Mouse (Mus musculus): Measurements from ENCODE around the gene Wdfy3. TPM values are rescaled to one million over a fixed set of nuclear protein-coding genes. Genes with fewer than 3 reads are reported as not detected.

Gene Wdfy3
- polyA plus RNA-seq, 1 experiment from 2014 or later: 17.2 TPM

DNA sequence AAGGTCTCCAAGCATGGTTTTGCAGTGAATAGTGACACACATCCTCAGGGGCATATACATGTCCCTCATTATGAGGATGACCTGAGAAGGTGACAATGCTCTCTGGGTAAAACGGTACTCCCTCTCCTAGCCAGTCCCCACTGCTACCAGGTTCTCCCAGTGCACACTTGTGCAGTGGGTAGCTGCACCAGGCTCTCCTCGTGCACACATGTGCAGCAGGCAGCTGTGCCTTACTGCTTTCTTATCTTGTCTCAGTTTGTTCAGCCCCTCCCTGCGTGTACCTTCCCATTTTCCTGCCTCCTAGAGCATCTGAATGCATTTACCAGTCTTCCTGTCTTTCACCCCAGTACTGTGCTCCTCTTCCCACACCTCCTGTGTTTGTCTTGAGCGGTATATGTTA lies 277.1 kb downstream of the Wdfy3 start:
- H3K27ac ChIP-seq (replicated peaks): no peak overlapping the region
- H3K36me3 ChIP-seq (replicated peaks): no peaks in the 10 kb centered on the region
- DNase-seq (ENCODE audit: low spot score): no peak
- no peaks in the 10 kb centered on the region for H3K27me3 ChIP-seq (replicated peaks; ENCODE audit: low read depth, poor library complexity, severe bottlenecking)
- 80% methylated on average over 4 of the region's 4 CpGs for WGBS
- H3K4me3 ChIP-seq: no peak overlapping the region
- no peaks in the 10 kb centered on the region for H3K4me1 ChIP-seq
- H3K9me3 ChIP-seq: no peaks in the 10 kb centered on the region

DNA sequence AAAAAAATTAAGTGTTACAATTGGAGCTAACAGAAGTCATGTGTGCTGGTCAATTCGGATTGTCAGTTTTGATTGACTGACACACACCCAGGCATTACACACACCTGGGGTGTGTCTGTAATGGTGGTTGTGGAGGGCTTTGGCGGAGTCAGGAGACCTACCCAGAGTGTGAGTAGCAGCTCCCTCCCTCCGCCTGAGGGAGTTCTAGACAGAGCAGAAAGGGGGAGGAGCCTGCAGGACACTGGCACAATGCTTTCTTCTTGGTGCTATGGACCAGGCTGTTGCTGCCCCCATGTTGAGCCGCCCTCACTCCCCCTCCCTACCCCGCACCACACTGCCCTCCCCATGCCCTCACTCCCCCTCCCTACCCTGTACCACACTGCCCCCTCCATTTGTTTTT lies 279.2 kb downstream of the Wdfy3 start:
- no peaks in the 10 kb centered on the region for H3K9me3 ChIP-seq
- H3K4me1 ChIP-seq: 0 out of 2 replicates have a peak, but pooled peaks cover 4% of the 10 kb centered on the region
- no peaks in the 10 kb centered on the region for H3K36me3 ChIP-seq (replicated peaks)
- no peak overlapping the region for H3K27ac ChIP-seq (replicated peaks)
- no peaks in the 10 kb centered on the region for H3K27me3 ChIP-seq (replicated peaks; ENCODE audit: low read depth, poor library complexity, severe bottlenecking)
- WGBS: 55% methylated on average over 5 of the region's 5 CpGs
- no peak for DNase-seq (ENCODE audit: low spot score)
- no peak overlapping the region for H3K4me3 ChIP-seq

DNA sequence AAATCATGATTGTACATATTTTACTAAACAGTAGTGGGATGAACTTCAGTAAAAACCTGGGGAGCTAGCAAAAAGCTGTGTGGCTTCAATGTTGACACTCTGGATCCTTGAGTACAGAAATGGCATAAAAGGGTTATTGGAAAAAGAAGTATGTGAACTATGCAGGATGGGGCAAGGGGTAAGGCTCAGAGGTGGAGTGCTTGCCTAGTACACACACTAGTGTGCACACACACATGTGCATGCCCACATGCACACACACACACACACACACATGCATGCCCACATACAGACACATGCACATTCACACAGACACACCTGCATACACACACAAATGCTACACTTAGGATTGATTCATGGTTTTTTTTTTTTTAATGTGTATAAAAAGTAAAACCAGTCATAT lies 280.0 kb downstream of the Wdfy3 start:
- Histone ChIP-seq H3K4me1 (0 out of 2 replicates have a peak, but pooled peaks cover 4% of the 10 kb centered on the region), H3K9me3 (no peaks in the 10 kb centered on the region), H3K4me3 (no peak overlapping the region), H3K27me3 (replicated peaks; ENCODE audit: low read depth, poor library complexity, severe bottlenecking) (no peaks in the 10 kb centered on the region), H3K36me3 (replicated peaks) (no peaks in the 10 kb centered on the region), H3K27ac (replicated peaks) (no peak overlapping the region)
- no peak for DNase-seq (ENCODE audit: low spot score)

DNA sequence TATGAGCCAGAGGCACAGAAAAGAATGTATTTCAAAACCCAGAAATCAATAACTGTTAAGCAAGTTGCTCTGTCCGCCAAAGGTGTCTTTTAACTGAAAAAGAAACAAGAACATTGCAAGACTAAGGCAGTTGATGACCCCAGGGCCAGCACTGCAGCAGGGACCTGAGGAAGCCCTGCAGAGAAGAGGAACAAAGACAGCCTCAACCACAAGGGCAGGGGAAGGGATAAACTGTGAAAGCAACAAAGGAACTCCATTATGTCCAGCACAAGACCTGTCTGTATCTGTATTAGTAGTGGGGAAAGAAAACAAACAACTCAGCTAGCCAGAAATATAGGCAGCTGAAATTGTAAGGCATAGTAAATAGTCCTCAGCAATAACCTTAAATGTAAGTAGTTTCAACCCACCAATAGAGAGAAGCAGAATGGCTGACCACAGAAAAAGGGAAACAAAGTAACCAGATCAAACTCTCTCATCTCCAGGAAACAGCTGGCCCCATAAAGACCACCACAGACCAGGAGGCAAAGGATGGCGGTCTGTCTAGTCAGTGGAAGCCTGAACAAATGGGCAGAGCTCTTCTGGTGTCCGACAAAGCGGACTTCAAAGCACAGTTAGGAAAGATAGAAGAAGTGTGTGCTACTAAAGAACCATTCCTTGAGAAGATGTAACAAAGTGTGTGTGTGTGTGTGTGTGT lies 283.7 kb downstream of the Wdfy3 start:
- Histone ChIP-seq H3K27me3 (replicated peaks; ENCODE audit: low read depth, poor library complexity, severe bottlenecking) (no peaks in the 10 kb centered on the region), H3K27ac (replicated peaks) (no peak overlapping the region), H3K9me3 (no peaks in the 10 kb centered on the region), H3K36me3 (replicated peaks) (no peaks in the 10 kb centered on the region), H3K4me1 (0 out of 2 replicates have a peak, but pooled peaks cover 4% of the 10 kb centered on the region), H3K4me3 (no peak overlapping the region)
- WGBS: 60% methylated on average over 4 of the region's 4 CpGs
- no peak for DNase-seq (ENCODE audit: low spot score)

DNA sequence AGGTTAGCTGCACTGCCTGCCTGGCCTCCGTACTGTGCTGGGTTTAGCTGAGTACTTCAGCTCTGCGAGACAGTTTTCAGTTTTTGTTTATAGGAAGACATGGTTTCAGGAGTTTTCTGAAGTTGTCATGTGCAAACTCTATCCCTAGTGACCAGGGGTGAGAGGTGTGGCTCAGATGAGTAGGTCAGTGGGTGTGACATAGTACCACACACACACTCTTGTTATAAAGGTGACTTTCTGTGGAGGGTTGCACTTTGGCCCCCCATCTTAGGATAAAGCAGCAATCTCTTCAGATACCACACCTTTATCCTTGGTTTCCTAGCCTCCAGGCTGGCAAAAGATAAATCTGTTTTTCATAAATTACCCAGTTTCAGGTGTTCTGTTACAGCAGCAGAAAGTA lies 284.9 kb downstream of the Wdfy3 start:
- Histone ChIP-seq H3K4me1 (0 out of 2 replicates have a peak, but pooled peaks cover 4% of the 10 kb centered on the region), H3K27ac (replicated peaks) (no peak overlapping the region), H3K27me3 (replicated peaks; ENCODE audit: low read depth, poor library complexity, severe bottlenecking) (no peaks in the 10 kb centered on the region), H3K4me3 (no peak overlapping the region), H3K36me3 (replicated peaks) (no peaks in the 10 kb centered on the region), H3K9me3 (no peaks in the 10 kb centered on the region)
- no peak for DNase-seq (ENCODE audit: low spot score)
- WGBS: 87% methylated on average over 2 of the region's 2 CpGs

DNA sequence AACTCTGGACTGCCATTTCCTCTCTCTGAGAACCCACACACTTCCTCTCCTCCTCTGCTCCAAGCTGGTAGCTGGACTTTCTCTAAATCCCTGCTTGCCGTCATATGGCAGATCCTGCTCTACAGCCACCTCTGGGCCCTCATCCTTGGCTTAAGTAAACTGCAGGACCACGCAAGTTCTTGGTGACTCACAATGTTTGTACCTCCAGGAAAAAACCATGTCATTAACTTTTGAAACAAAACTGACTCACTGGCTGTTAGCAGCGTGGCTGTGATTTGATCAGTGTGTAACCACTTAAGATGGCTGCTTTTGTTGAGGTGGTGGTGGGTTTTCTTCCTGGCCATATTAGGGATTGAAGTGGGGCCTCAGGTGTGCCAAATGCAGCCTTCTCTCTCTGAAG lies 285.4 kb downstream of the Wdfy3 start:
- Histone ChIP-seq H3K9me3 (no peaks in the 10 kb centered on the region), H3K36me3 (replicated peaks) (no peaks in the 10 kb centered on the region), H3K4me1 (0 out of 2 replicates have a peak, but pooled peaks cover 4% of the 10 kb centered on the region), H3K27ac (replicated peaks) (no peak overlapping the region), H3K4me3 (no peak overlapping the region), H3K27me3 (replicated peaks; ENCODE audit: low read depth, poor library complexity, severe bottlenecking) (no peaks in the 10 kb centered on the region)
- no peak for DNase-seq (ENCODE audit: low spot score)
- 83% methylated on average over 3 of the region's 3 CpGs for WGBS
